Mouse (Mus musculus) thymus, adult 2 months (tissue): Measurements from ENCODE around the gene Btf3.

Experiments used
- CTCF ChIP-seq: fragments of 200-500 bp; IDR thresholded peaks from 2 replicates; pipeline ENCODE4 v1.5.1; 2012; ENCODE audit warnings: mild to moderate bottlenecking, control low read depth, low read length, moderate library complexity, borderline replicate concordance; ENCODE audit not compliant: control insufficient read depth, poor library complexity, insufficient read depth; ENCODE audit errors: extremely low read depth
- POLR2A ChIP-seq: fragments of 200-500 bp; IDR thresholded peaks from 2 replicates; pipeline ENCODE4 v1.6.1; 2012; ENCODE audit warnings: mild to moderate bottlenecking, low read length, control low read depth, moderate library complexity; ENCODE audit not compliant: control insufficient read depth, poor library complexity, insufficient read depth; ENCODE audit errors: extremely low read depth

- TF ChIP-seq CTCF (no peak), POLR2A (no peak)
These were observed 48.3 kb upstream of the Btf3 start for GRCm38 (mm10) chr13:98365081-98365480.
